Mouse (Mus musculus): Measurements from ENCODE around the gene Trim80. TPM values are rescaled to one million over a fixed set of nuclear protein-coding genes. Genes with fewer than 3 reads are reported as not detected.
A peak's percentile ranks its signal among the peaks of the same experiment; 100 is the strongest.

Trim80 gene
- polyA plus RNA-seq (2015; fragmentation: Nextera tagmentation; extraction: Ambion mirVana): 0.49 and 0.66 TPM in 2 replicates

GRCm38 (mm10) chr11:115439906-115440595, at the start of gene Trim80:
TSS of gene Trim80 (plus strand) at chr11:115440545.
- no peak for ATAC-seq
- no peaks in the 10 kb centered on the region for H3K36me3 ChIP-seq
- peaks cover 11% of the 10 kb centered on the region for H3K4me1 ChIP-seq (replicated peaks)
- H3K4me3 ChIP-seq (replicated peaks): no peak within 1 kb of the TSS
- H3K27me3 ChIP-seq (replicated peaks): no peaks in the 10 kb centered on the region
- H3K4me2 ChIP-seq (replicated peaks): no peak within 1 kb of the TSS
- 92% methylated on average over 9 of the region's 9 CpGs for WGBS
- H3K27ac ChIP-seq: no peak within 1 kb of the TSS
- no peak within 1 kb of the TSS for H3K9ac ChIP-seq
- no peaks in the 10 kb centered on the region for H3K9me3 ChIP-seq

GRCm38 (mm10) chr11:115391358-115391757, 49.0 kb upstream of the Trim80 start:
- 96% methylated on average over 7 of the region's 7 CpGs for WGBS
- H3K4me3 ChIP-seq (replicated peaks): no peak overlapping the region
- H3K27me3 ChIP-seq (replicated peaks): no peaks in the 10 kb centered on the region
- no peaks in the 10 kb centered on the region for H3K9me3 ChIP-seq
- no peak overlapping the region for H3K4me2 ChIP-seq (replicated peaks)
- peaks cover 12% of the 10 kb centered on the region for H3K36me3 ChIP-seq
- no peaks in the 10 kb centered on the region for H3K4me1 ChIP-seq (replicated peaks)
- H3K9ac ChIP-seq: no peak overlapping the region
- ATAC-seq: no peak
- H3K27ac ChIP-seq: no peak overlapping the region

GRCm38 (mm10) chr11:115393721-115394325, 46.5 kb upstream of the Trim80 start:
- H3K36me3 ChIP-seq: peaks cover 12% of the 10 kb centered on the region
- 58% methylated on average over 34 of the region's 34 CpGs for WGBS
- H3K4me2 ChIP-seq (replicated peaks): peak overlapping the region; percentile 39
- no peak overlapping the region for H3K4me3 ChIP-seq (replicated peaks)
- no peak overlapping the region for H3K9ac ChIP-seq
- no peaks in the 10 kb centered on the region for H3K9me3 ChIP-seq
- H3K27me3 ChIP-seq (replicated peaks): no peaks in the 10 kb centered on the region
- H3K4me1 ChIP-seq (replicated peaks): no peaks in the 10 kb centered on the region
- no peak overlapping the region for H3K27ac ChIP-seq
- ATAC-seq: peak; percentile 51; the same call in 1 of the 2 replicates

- no peak for ATAC-seq
- 0 out of 2 replicates have a peak, but pooled peaks cover 4% of the 10 kb centered on the region for H3K36me3 ChIP-seq
Measured at GRCm38 (mm10) chr11:115398085-115398484, 42.3 kb upstream of the Trim80 start.

GRCm38 (mm10) chr11:115400126-115400525, 40.2 kb upstream of the Trim80 start:
- 69% methylated on average over 3 of the region's 3 CpGs for WGBS
- Histone ChIP-seq H3K27me3 (replicated peaks) (no peaks in the 10 kb centered on the region), H3K4me1 (replicated peaks) (peaks cover 11% of the 10 kb centered on the region), H3K9ac (no peak overlapping the region), H3K4me2 (replicated peaks) (no peak overlapping the region), H3K4me3 (replicated peaks) (no peak overlapping the region), H3K36me3 (no peaks in the 10 kb centered on the region), H3K9me3 (no peaks in the 10 kb centered on the region), H3K27ac (no peak overlapping the region)
- ATAC-seq: no peak

More at GRCm38 (mm10) chr11:115398085-115398484, 42.3 kb upstream of the Trim80 start:
- H3K4me1 ChIP-seq (replicated peaks): peaks cover 6% of the 10 kb centered on the region
- H3K9me3 ChIP-seq: no peaks in the 10 kb centered on the region
- H3K4me3 ChIP-seq (replicated peaks): no peak overlapping the region
- no peak overlapping the region for H3K9ac ChIP-seq
- no peak overlapping the region for H3K4me2 ChIP-seq (replicated peaks)
- H3K27ac ChIP-seq: no peak overlapping the region
- WGBS: 72% methylated on average over 7 of the region's 7 CpGs
- no peaks in the 10 kb centered on the region for H3K27me3 ChIP-seq (replicated peaks)

GRCm38 (mm10) chr11:115400630-115401391, 39.5 kb upstream of the Trim80 start:
- Histone ChIP-seq H3K4me2 (replicated peaks) (no peak overlapping the region; the same call in 1 of the 2 replicates), H3K4me1 (replicated peaks) (peaks cover 11% of the 10 kb centered on the region), H3K27me3 (replicated peaks) (no peaks in the 10 kb centered on the region), H3K27ac (0 out of 2 replicates have a peak overlapping the region, but pooled peaks have one; percentile 17), H3K9me3 (no peaks in the 10 kb centered on the region), H3K36me3 (no peaks in the 10 kb centered on the region), H3K4me3 (replicated peaks) (no peak overlapping the region), H3K9ac (no peak overlapping the region)
- ATAC-seq: no peak
- WGBS: 33% methylated on average over 11 of the region's 11 CpGs

GRCm38 (mm10) chr11:115403338-115404124, 36.8 kb upstream of the Trim80 start, which contains the start of gene Mrpl58:
TSS of gene Mrpl58 (plus strand) at chr11:115403752.
- H3K4me2 ChIP-seq (replicated peaks): peak within 1 kb of the TSS; percentile 83
- H3K27ac ChIP-seq: peak within 1 kb of the TSS; percentile 86
- peak within 1 kb of the TSS; percentile 60 for H3K4me3 ChIP-seq (replicated peaks)
- no peaks in the 10 kb centered on the region for H3K9me3 ChIP-seq
- H3K9ac ChIP-seq: peak within 1 kb of the TSS; percentile 74
- no peaks in the 10 kb centered on the region for H3K27me3 ChIP-seq (replicated peaks)
- ATAC-seq: peak; percentile 96
- peaks cover 11% of the 10 kb centered on the region for H3K4me1 ChIP-seq (replicated peaks)
- H3K36me3 ChIP-seq: peaks cover 4% of the 10 kb centered on the region
- 3% methylated on average over 50 of the region's 50 CpGs for WGBS

- H3K4me1 ChIP-seq (replicated peaks): peaks cover 11% of the 10 kb centered on the region
- no peak for ATAC-seq
- no peaks in the 10 kb centered on the region for H3K27me3 ChIP-seq (replicated peaks)
- H3K9me3 ChIP-seq: no peaks in the 10 kb centered on the region
- H3K4me3 ChIP-seq (replicated peaks): no peak overlapping the region
- no peak overlapping the region for H3K27ac ChIP-seq
- 96% methylated on average over 6 of the region's 6 CpGs for WGBS
- no peak overlapping the region for H3K9ac ChIP-seq
- peaks cover 10% of the 10 kb centered on the region for H3K36me3 ChIP-seq
- H3K4me2 ChIP-seq (replicated peaks): no peak overlapping the region
Measured at GRCm38 (mm10) chr11:115405723-115406122, 34.6 kb upstream of the Trim80 start.

- no peak for ATAC-seq
- Histone ChIP-seq H3K27me3 (replicated peaks) (no peaks in the 10 kb centered on the region), H3K36me3 (peaks cover 12% of the 10 kb centered on the region), H3K4me3 (replicated peaks) (no peak overlapping the region), H3K9me3 (no peaks in the 10 kb centered on the region), H3K27ac (no peak overlapping the region), H3K4me1 (replicated peaks) (peaks cover 16% of the 10 kb centered on the region), H3K9ac (no peak overlapping the region), H3K4me2 (replicated peaks) (no peak overlapping the region)
- WGBS: 95% methylated on average over 17 of the region's 17 CpGs
Measured at GRCm38 (mm10) chr11:115406858-115407401, 33.4 kb upstream of the Trim80 start.

GRCm38 (mm10) chr11:115408266-115408920, 32.0 kb upstream of the Trim80 start:
- Histone ChIP-seq H3K9ac (no peak overlapping the region), H3K4me2 (replicated peaks) (no peak overlapping the region), H3K27me3 (replicated peaks) (no peaks in the 10 kb centered on the region), H3K36me3 (peaks cover 12% of the 10 kb centered on the region), H3K4me3 (replicated peaks) (no peak overlapping the region), H3K9me3 (no peaks in the 10 kb centered on the region), H3K4me1 (replicated peaks) (peaks cover 19% of the 10 kb centered on the region), H3K27ac (no peak overlapping the region)
- no peak for ATAC-seq
- 67% methylated on average over 6 of the region's 6 CpGs for WGBS

GRCm38 (mm10) chr11:115409556-115409955, 30.8 kb upstream of the Trim80 start:
- H3K9me3 ChIP-seq: no peaks in the 10 kb centered on the region
- WGBS: 78% methylated on average over 7 of the region's 7 CpGs
- ATAC-seq: no peak
- no peaks in the 10 kb centered on the region for H3K27me3 ChIP-seq (replicated peaks)
- no peak overlapping the region for H3K9ac ChIP-seq
- no peak overlapping the region for H3K4me3 ChIP-seq (replicated peaks)
- H3K36me3 ChIP-seq: peaks cover 12% of the 10 kb centered on the region
- H3K27ac ChIP-seq: no peak overlapping the region
- H3K4me1 ChIP-seq (replicated peaks): peaks cover 19% of the 10 kb centered on the region
- no peak overlapping the region for H3K4me2 ChIP-seq (replicated peaks)
